Mouse (Mus musculus): ENCODE measurements around the gene Rcbtb2. TPM values are rescaled to one million over a fixed set of nuclear protein-coding genes. Genes with fewer than 3 reads are reported as not detected.

The Rcbtb2 gene
- total and polyA plus RNA-seq, 2 experiments from 2014 or later, result 58.3 to 64.9 TPM

DNA sequence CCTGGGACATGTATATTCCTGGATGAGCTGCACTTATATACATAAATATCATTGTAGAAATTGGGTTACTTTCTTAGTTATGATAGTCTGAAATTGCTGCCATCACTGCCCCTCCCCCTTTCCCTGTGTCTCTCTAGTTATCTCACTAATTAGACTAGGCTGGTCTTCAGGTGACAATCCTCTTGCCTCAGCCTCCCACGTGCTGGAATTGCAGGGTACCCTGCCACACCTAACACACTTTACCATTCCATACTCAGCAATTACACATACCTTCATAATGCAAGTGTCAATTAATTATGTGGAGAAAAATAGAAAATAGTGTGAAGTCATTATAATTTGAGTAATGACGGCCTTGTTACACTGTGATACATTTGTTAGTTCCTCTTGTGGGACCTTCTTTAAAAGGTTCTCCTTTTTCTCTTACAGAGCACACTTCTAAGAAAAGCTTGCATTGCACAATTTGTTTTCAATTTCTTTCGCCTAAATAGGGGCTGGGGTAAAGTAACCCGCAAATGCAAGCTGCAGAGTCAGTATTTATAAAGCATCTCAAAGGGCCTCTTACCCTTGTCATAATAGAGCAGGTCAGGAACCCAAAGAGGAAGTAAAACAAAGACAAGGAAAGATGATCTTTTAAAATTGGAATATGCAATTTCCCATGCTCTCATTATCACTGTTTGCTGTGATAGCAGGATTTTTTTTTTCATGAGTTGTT is 470 bp upstream of the Rcbtb2 start:
- Histone ChIP-seq H3K27ac (no peak overlapping the region), H3K36me3 (ENCODE audit: insufficient read depth, low read length) (no peaks in the 10 kb centered on the region), H3K9ac (replicated peaks; ENCODE audit: low read length) (no peak overlapping the region), H3K4me3 (ENCODE audit: low read length) (no peak overlapping the region), H3K4me1 (ENCODE audit: insufficient read depth, low read length) (no peaks in the 10 kb centered on the region), H3K9me3 (ENCODE audit: low read length) (no peaks in the 10 kb centered on the region), H3K4me2 (ENCODE audit: low read depth, low read length) (no peak overlapping the region), H3K27me3 (ENCODE audit: insufficient read depth, low read length) (no peaks in the 10 kb centered on the region)
- ATAC-seq (no peak), DNase-seq (ENCODE audit: low spot score) (no peak)
- no peak for TF ChIP-seq CTCF (IDR thresholded peaks at IDR 0.05; ENCODE audit: low read depth)
- WGBS, result 66% methylated on average over 4 of the region's 4 CpGs

DNA sequence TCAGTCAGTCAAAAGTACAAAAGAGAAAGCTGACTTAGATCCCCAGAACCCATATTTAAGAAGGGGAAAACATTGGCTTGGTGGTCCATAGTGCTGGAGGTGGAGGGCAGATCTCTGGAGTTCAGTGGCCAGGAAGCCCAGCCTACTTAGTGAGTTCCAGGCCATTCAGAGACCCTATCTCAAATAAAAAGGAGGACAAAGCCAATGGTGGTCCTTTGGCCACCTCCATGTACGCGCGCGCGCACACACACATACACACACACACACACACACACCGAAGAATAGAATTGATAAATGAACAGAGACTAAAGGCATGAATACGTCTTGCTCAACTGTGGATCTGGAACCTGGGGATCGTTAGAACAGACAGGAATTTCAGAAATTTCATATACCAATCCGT is 544 bp downstream of the Rcbtb2 start:
- H3K4me3 ChIP-seq (ENCODE audit: low read length), result no peak overlapping the region
- WGBS, result 93% methylated on average over 9 of the region's 9 CpGs
- H3K9me3 ChIP-seq (ENCODE audit: low read length), result no peaks in the 10 kb centered on the region
- no peaks in the 10 kb centered on the region for H3K27me3 ChIP-seq (ENCODE audit: insufficient read depth, low read length)
- no peak overlapping the region for H3K27ac ChIP-seq
- H3K4me2 ChIP-seq (ENCODE audit: low read depth, low read length), result no peak overlapping the region
- no peak overlapping the region for H3K9ac ChIP-seq (replicated peaks; ENCODE audit: low read length)
- H3K36me3 ChIP-seq (ENCODE audit: insufficient read depth, low read length), result no peaks in the 10 kb centered on the region
- no peak for TF ChIP-seq CTCF (IDR thresholded peaks at IDR 0.05; ENCODE audit: low read depth)
- no peaks in the 10 kb centered on the region for H3K4me1 ChIP-seq (ENCODE audit: insufficient read depth, low read length)
- ATAC-seq (no peak), DNase-seq (ENCODE audit: low spot score) (no peak)

DNA sequence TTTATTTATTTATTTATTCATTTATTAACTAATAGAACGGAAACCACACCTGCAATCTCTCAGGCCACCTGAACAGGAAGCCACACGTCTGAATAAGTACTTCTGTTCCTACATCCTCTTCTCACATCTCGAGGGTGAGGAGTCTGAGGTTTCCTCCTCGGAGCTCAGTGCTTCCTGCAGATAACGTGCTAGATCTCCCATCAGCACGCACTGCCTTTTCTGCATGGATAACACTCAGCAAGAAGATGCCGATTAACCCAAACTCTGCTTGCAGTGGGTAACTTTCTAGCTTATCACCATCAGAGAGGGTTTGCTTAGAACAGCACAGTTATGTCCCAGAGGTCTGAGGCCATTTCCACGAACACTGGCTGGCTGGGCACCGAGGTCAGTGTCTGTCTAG is 949 bp downstream of the Rcbtb2 start:
- Histone ChIP-seq H3K9me3 (ENCODE audit: low read length) (no peaks in the 10 kb centered on the region), H3K27me3 (ENCODE audit: insufficient read depth, low read length) (no peaks in the 10 kb centered on the region), H3K4me1 (ENCODE audit: insufficient read depth, low read length) (no peaks in the 10 kb centered on the region), H3K36me3 (ENCODE audit: insufficient read depth, low read length) (no peaks in the 10 kb centered on the region), H3K27ac (no peak overlapping the region), H3K9ac (replicated peaks; ENCODE audit: low read length) (no peak overlapping the region), H3K4me3 (ENCODE audit: low read length) (no peak overlapping the region), H3K4me2 (ENCODE audit: low read depth, low read length) (no peak overlapping the region)
- no peak for ATAC-seq
- no peak for TF ChIP-seq CTCF (IDR thresholded peaks at IDR 0.05; ENCODE audit: low read depth)
- WGBS, result 78% methylated on average over 9 of the region's 9 CpGs
- no peak for DNase-seq (ENCODE audit: low spot score)

DNA sequence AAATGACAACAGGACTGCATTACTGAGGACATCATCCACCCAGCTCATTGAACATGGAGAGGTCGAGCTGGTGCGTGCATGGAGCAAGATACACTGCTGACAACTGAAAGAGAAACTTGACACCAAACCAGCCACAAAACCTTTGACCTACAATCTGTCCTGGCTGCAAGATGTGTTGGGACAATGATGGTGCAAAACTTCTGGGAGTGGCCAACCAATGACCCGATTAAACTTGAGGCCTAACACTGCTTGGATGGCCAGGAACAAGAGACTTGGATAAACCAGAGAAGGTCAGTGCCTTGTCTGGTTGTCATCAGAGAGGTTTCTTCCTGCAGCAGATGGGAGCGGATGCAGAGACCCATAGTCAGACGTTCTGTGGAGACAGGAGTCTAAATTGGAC is 7.7 kb downstream of the Rcbtb2 start:
- no peaks in the 10 kb centered on the region for H3K4me1 ChIP-seq (ENCODE audit: insufficient read depth, low read length)
- 59% methylated on average over 5 of the region's 5 CpGs for WGBS
- ATAC-seq (no peak), DNase-seq (ENCODE audit: low spot score) (no peak)
- no peak overlapping the region for H3K9ac ChIP-seq (replicated peaks; ENCODE audit: low read length)
- H3K9me3 ChIP-seq (ENCODE audit: low read length), result no peaks in the 10 kb centered on the region
- no peaks in the 10 kb centered on the region for H3K27me3 ChIP-seq (ENCODE audit: insufficient read depth, low read length)
- no peak for TF ChIP-seq CTCF (IDR thresholded peaks at IDR 0.05; ENCODE audit: low read depth)
- H3K4me2 ChIP-seq (ENCODE audit: low read depth, low read length), result no peak overlapping the region
- H3K36me3 ChIP-seq (ENCODE audit: insufficient read depth, low read length), result no peaks in the 10 kb centered on the region
- H3K27ac ChIP-seq, result no peak overlapping the region
- H3K4me3 ChIP-seq (ENCODE audit: low read length), result no peak overlapping the region

DNA sequence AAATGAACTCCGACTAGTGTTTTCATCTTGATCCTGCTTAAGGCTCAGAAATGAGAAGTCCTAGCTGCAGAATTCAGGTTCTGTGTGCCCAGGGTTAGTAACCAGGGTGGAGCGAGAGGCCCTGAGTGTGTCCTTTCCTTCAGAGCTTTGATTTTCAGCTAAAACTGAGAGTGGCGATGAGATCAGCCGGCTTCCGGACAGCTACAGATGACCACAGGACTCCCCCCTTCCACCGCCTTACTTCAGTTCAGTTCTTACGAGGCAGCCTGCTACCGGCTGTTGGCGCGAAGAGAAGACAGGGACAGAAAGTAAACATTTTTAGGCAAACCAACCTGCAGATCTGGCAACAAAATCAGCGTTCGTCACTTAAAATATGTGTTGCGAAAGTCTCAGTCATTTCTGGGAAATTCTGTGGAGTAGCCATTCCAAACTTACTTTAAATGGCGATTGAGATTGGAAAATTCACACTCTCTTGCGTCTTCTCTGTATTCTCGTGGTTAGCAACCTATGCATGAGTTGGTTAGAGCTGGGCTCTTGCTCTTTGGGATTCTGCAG is 9.1 kb downstream of the Rcbtb2 start:
- Histone ChIP-seq H3K4me2 (ENCODE audit: low read depth, low read length) (no peak overlapping the region), H3K9ac (replicated peaks; ENCODE audit: low read length) (no peak overlapping the region), H3K4me1 (ENCODE audit: insufficient read depth, low read length) (no peaks in the 10 kb centered on the region), H3K27ac (no peak overlapping the region), H3K27me3 (ENCODE audit: insufficient read depth, low read length) (no peaks in the 10 kb centered on the region), H3K36me3 (ENCODE audit: insufficient read depth, low read length) (no peaks in the 10 kb centered on the region), H3K4me3 (ENCODE audit: low read length) (no peak overlapping the region), H3K9me3 (ENCODE audit: low read length) (no peaks in the 10 kb centered on the region)
- DNase-seq (ENCODE audit: low spot score) (no peak), ATAC-seq (no peak)
- no peak for TF ChIP-seq CTCF (IDR thresholded peaks at IDR 0.05; ENCODE audit: low read depth)
- WGBS, result 85% methylated on average over 16 of the region's 16 CpGs

DNA sequence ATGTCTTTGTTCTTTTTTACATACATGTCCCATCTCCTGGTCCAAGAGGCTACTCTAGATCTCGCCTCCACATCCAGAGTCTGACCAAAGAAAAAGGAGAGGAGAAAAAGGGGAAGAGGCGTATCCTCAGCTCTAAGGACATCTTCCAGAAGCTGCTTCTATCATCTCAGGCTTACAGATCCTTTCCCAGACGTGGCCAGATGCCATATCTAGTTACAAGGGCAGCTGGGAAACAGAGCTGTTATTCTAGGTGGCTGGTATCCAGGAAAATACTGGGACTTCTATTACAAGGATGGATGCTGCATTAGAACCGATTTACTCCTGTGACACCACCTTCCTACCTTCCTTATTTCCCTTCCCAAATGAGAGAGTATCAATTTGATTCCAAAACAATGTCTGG is 9.9 kb downstream of the Rcbtb2 start:
- Histone ChIP-seq H3K27me3 (ENCODE audit: insufficient read depth, low read length) (no peaks in the 10 kb centered on the region), H3K4me1 (ENCODE audit: insufficient read depth, low read length) (no peaks in the 10 kb centered on the region), H3K4me2 (ENCODE audit: low read depth, low read length) (no peak overlapping the region), H3K27ac (no peak overlapping the region), H3K4me3 (ENCODE audit: low read length) (no peak overlapping the region), H3K9me3 (ENCODE audit: low read length) (no peaks in the 10 kb centered on the region), H3K9ac (replicated peaks; ENCODE audit: low read length) (no peak overlapping the region), H3K36me3 (ENCODE audit: insufficient read depth, low read length) (no peaks in the 10 kb centered on the region)
- 76% methylated on average over 4 of the region's 4 CpGs for WGBS
- DNase-seq (ENCODE audit: low spot score) (no peak), ATAC-seq (no peak)
- no peak for TF ChIP-seq CTCF (IDR thresholded peaks at IDR 0.05; ENCODE audit: low read depth)

DNA sequence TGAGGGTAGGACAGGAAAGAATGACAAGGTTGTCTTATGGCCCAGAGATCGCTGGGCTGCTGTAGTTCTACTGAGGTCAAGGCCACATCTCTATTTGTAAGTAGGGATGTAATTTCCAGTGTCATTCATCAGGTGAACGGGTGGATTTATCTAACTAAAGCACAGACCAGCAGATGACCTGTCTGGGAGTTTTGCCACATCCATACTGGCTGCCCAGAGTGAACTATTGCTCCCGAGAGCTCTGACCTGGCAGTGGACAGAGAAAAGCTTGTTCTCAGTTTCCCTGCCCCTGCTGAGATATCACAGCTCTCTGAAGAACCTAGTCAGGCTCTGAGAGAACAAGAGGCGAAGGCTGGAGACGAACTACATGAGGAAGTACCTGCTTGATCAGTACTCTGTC is 14.4 kb downstream of the Rcbtb2 start:
- TF ChIP-seq CTCF (IDR thresholded peaks at IDR 0.05; ENCODE audit: low read depth), result no peak
- no peak overlapping the region for H3K27ac ChIP-seq
- no peak for DNase-seq (ENCODE audit: low spot score)
- H3K9me3 ChIP-seq (ENCODE audit: low read length), result no peaks in the 10 kb centered on the region
- 78% methylated on average over 5 of the region's 5 CpGs for WGBS
- H3K27me3 ChIP-seq (ENCODE audit: insufficient read depth, low read length), result no peaks in the 10 kb centered on the region
- no peak overlapping the region for H3K4me2 ChIP-seq (ENCODE audit: low read depth, low read length)
- no peak overlapping the region for H3K4me3 ChIP-seq (ENCODE audit: low read length)
- H3K4me1 ChIP-seq (ENCODE audit: insufficient read depth, low read length), result no peaks in the 10 kb centered on the region
- no peak for ATAC-seq
- H3K36me3 ChIP-seq (ENCODE audit: insufficient read depth, low read length), result no peaks in the 10 kb centered on the region
- no peak overlapping the region for H3K9ac ChIP-seq (replicated peaks; ENCODE audit: low read length)
